Comparison of ENCODE assay signal across 10 mouse cellular contexts in genomic region chr17:31808082-31808875, GRCm38 (mm10). TPM values are rescaled to one million over a fixed set of nuclear protein-coding genes. Genes with fewer than 3 reads are reported as not detected.
DNase-seq lines count a peak whose midpoint lies in the region; ATAC-seq and TF ChIP-seq lines count a peak whose summit lies in the region.
"Had no signal": no experiment of that assay in that cellular context is flagged by ENCODE, and none has a peak within 500 bp of the region (broad histone marks: within the 10 kb centered on the region; RNA-seq: fewer than 3 reads in every experiment).

No protein-coding gene starts in this region.

- H3K9ac ChIP-seq in lung, postnatal 0 days (replicated peaks; ENCODE audit: low read depth): no peak overlapping the region
- H3K9ac ChIP-seq in kidney, embryonic 14.5 days (ENCODE audit: low read depth, low read length): no peak overlapping the region
- no peak overlapping the region for H3K9ac ChIP-seq in stomach, postnatal 0 days (ENCODE audit: low read length)
- H3K9ac ChIP-seq: embryonic facial prominence, embryonic 15.5 days; heart, embryonic 13.5 days; lung, embryonic 15.5 days had no signal

- H3K9me3 ChIP-seq in lung, postnatal 0 days (ENCODE audit: low read length): no peaks in the 10 kb centered on the region
- no peaks in the 10 kb centered on the region for H3K9me3 ChIP-seq in kidney, embryonic 14.5 days (ENCODE audit: control insufficient read depth, low read length)
- H3K9me3 ChIP-seq in stomach, postnatal 0 days (ENCODE audit: control insufficient read depth, low read length): no peaks in the 10 kb centered on the region
- H3K9me3 ChIP-seq: embryonic facial prominence, embryonic 15.5 days; heart, embryonic 13.5 days; lung, embryonic 15.5 days had no signal

- TF ChIP-seq CTCF in lung, postnatal 0 days (IDR thresholded peaks at IDR 0.05): no peak
- TF ChIP-seq CTCF in stomach, postnatal 0 days (IDR thresholded peaks at IDR 0.05; ENCODE audit: low read depth): no peak

- no peak overlapping the region for H3K4me3 ChIP-seq in lung, postnatal 0 days (ENCODE audit: low read depth, low read length)
- H3K4me3 ChIP-seq in kidney, embryonic 14.5 days (ENCODE audit: low read length): no peak overlapping the region
- H3K4me3 ChIP-seq in stomach, postnatal 0 days (ENCODE audit: low read depth, low read length): no peak overlapping the region
- H3K4me3 ChIP-seq: embryonic facial prominence, embryonic 15.5 days; heart, embryonic 13.5 days; lung, embryonic 15.5 days had no signal

- no peaks in the 10 kb centered on the region; the same call in 1 of the 2 replicates for H3K4me1 ChIP-seq in lung, postnatal 0 days (ENCODE audit: insufficient read depth, low read depth, low read length)
- peaks cover 8% of the 10 kb centered on the region; the same call in 1 of the 2 replicates for H3K4me1 ChIP-seq in kidney, embryonic 14.5 days (ENCODE audit: control insufficient read depth, insufficient read depth, low read length)
- H3K4me1 ChIP-seq in stomach, postnatal 0 days (replicated peaks; ENCODE audit: control insufficient read depth, insufficient read depth): no peaks in the 10 kb centered on the region

- ATAC-seq in lung, postnatal 0 days: peak; percentile 67
- ATAC-seq in kidney, embryonic 14.5 days (ENCODE audit: low FRiP score, low TSS enrichment): 0 out of 2 replicates have a peak, but pooled peaks have one; percentile 18
- peak; percentile 59 for ATAC-seq in stomach, postnatal 0 days (ENCODE audit: low FRiP score, low TSS enrichment)

- TF ChIP-seq EP300 in lung, postnatal 0 days (IDR thresholded peaks at IDR 0.05): no peak
- no peak for TF ChIP-seq EP300 in stomach, postnatal 0 days (optimal IDR thresholded peaks at IDR 0.05)

- H3K27ac ChIP-seq in lung, postnatal 0 days (ENCODE audit: low read length): no peak overlapping the region
- H3K27ac ChIP-seq in kidney, embryonic 14.5 days (ENCODE audit: low read depth, low read length): no peak overlapping the region
- no peak overlapping the region for H3K27ac ChIP-seq in stomach, postnatal 0 days (replicated peaks)
- H3K27ac ChIP-seq: embryonic facial prominence, embryonic 15.5 days; heart, embryonic 13.5 days; lung, embryonic 15.5 days had no signal

- peak; percentile 66 for DNase-seq in lung, postnatal 0 days (ENCODE audit: low spot score)
- DNase-seq in lung, postnatal 25 days (ENCODE audit: low spot score): no peak
- DNase-seq in adrenal gland, postnatal 14 days: peak; percentile 47
- peak; percentile 68 for DNase-seq in stomach, postnatal 0 days (ENCODE audit: low spot score)
- no peak for DNase-seq in testis, postnatal 14 days (ENCODE audit: low spot score)
- no peak for DNase-seq in spleen, adult 12 weeks (ENCODE audit: low spot score)

- H3K27me3 ChIP-seq in lung, postnatal 0 days (replicated peaks; ENCODE audit: insufficient read depth, low read length): no peaks in the 10 kb centered on the region
- no peaks in the 10 kb centered on the region for H3K27me3 ChIP-seq in kidney, embryonic 14.5 days (ENCODE audit: control insufficient read depth, insufficient read depth, low read length)
- H3K27me3 ChIP-seq in stomach, postnatal 0 days (ENCODE audit: control insufficient read depth, insufficient read depth, low read length): no peaks in the 10 kb centered on the region
- H3K27me3 ChIP-seq: embryonic facial prominence, embryonic 15.5 days; heart, embryonic 13.5 days; lung, embryonic 15.5 days had no signal

- 46% methylated on average over 10 of the region's 10 CpGs for WGBS in lung, postnatal 0 days
- 49% methylated on average over 10 of the region's 10 CpGs for WGBS in kidney, embryonic 14.5 days
- 52% methylated on average over 10 of the region's 10 CpGs for whole genome bisulfite sequencing in stomach, postnatal 0 days

- H3K4me2 ChIP-seq in lung, postnatal 0 days (replicated peaks; ENCODE audit: low read depth, low read length): no peak overlapping the region
- H3K4me2 ChIP-seq in kidney, embryonic 14.5 days (replicated peaks; ENCODE audit: low read depth, low read length): no peak overlapping the region
- H3K4me2 ChIP-seq in stomach, postnatal 0 days (replicated peaks; ENCODE audit: low read depth): no peak overlapping the region
- H3K4me2 ChIP-seq: embryonic facial prominence, embryonic 15.5 days; heart, embryonic 13.5 days; lung, embryonic 15.5 days had no signal

- no peaks in the 10 kb centered on the region for H3K36me3 ChIP-seq in lung, postnatal 0 days (ENCODE audit: insufficient read depth, low read length)
- no peaks in the 10 kb centered on the region for H3K36me3 ChIP-seq in kidney, embryonic 14.5 days (ENCODE audit: control insufficient read depth, insufficient read depth, low read length)
- H3K36me3 ChIP-seq in stomach, postnatal 0 days (ENCODE audit: control insufficient read depth, insufficient read depth, low read length): no peaks in the 10 kb centered on the region
- H3K36me3 ChIP-seq: embryonic facial prominence, embryonic 15.5 days; heart, embryonic 13.5 days; lung, embryonic 15.5 days had no signal

RNA-seq across cellular contexts. Expression of gene Sik1, which starts 47.3 kb away (rescaled TPM):
- 29.5 and 35.9 TPM in 2 replicates for polyA plus RNA-seq in lung, postnatal 0 days (2015; fragmentation: Nextera tagmentation; extraction: Ambion mirVana)
- 47.3 and 100 TPM in 2 replicates for total RNA-seq in adrenal gland, postnatal 14 days (2021)
- polyA plus RNA-seq in kidney, embryonic 14.5 days (2014; fragmentation: Nextera tagmentation; extraction: Ambion mirVana): 16.8 and 17.3 TPM in 2 replicates
- 18.2 and 19.8 TPM in 2 replicates for polyA plus RNA-seq in stomach, postnatal 0 days (2015; fragmentation: Nextera tagmentation; extraction: Ambion mirVana)

Comparison
In these comparisons a context has a peak if more than half of its experiments do, and no peak if none do; other contexts are left out.
1. DNase-seq: peak in lung, postnatal 0 days (single experiment), adrenal gland, postnatal 14 days (single experiment) and stomach, postnatal 0 days (single experiment); none in lung, postnatal 25 days (single experiment), testis, postnatal 14 days (single experiment) and spleen, adult 12 weeks (single experiment).
2. Peak in every context shown above with its lines, with median percentiles within 50 percentile points of each other: ATAC-seq.